Mouse (Mus musculus) midbrain, embryonic 13.5 days (tissue): ENCODE measurements around the gene Pigm. TPM values are rescaled to one million over a fixed set of nuclear protein-coding genes. Genes with fewer than 3 reads are reported as not detected.

Experiments used
- ATAC-seq: fragments of 200-750 bp; cut with Nextera tagmentation; 2 replicates; pipeline ENCODE4 v1.8.0; 2017; ENCODE audit warnings: mild to moderate bottlenecking, moderate TSS enrichment, moderate library complexity
- H3K27ac ChIP-seq: fragments of 300-500 bp; sonication (generic); 2 replicates; pipeline ENCODE4 v1.5.1; 2015; ENCODE audit warnings: inconsistent platforms, mild to moderate bottlenecking, moderate library complexity
- H3K27me3 ChIP-seq: fragments of 300-500 bp; sonication (generic); 2 replicates; pipeline ENCODE4 v1.6.1; 2015; ENCODE audit warnings: mild to moderate bottlenecking, inconsistent platforms
- H3K36me3 ChIP-seq: fragments of 300-500 bp; sonication (generic); 2 replicates; pipeline ENCODE4 v1.6.1; 2015; ENCODE audit warnings: mild to moderate bottlenecking, inconsistent platforms
- H3K4me1 ChIP-seq: fragments of 300-500 bp; sonication (generic); replicated peaks from 2 replicates; pipeline ENCODE4 v1.6.1; 2015; ENCODE audit warnings: inconsistent platforms
- H3K4me2 ChIP-seq: fragments of 300-500 bp; sonication (generic); replicated peaks from 2 replicates; pipeline ENCODE4 v1.6.1; 2015; ENCODE audit warnings: moderate library complexity, mild to moderate bottlenecking, inconsistent platforms
- H3K4me3 ChIP-seq: fragments of 300-500 bp; sonication (generic); replicated peaks from 2 replicates; pipeline ENCODE4 v1.5.1; 2015; ENCODE audit warnings: mild to moderate bottlenecking, inconsistent platforms
- H3K9ac ChIP-seq: fragments of 300-500 bp; sonication (generic); replicated peaks from 2 replicates; pipeline ENCODE4 v1.6.1; 2015; ENCODE audit warnings: mild to moderate bottlenecking, inconsistent platforms
- H3K9me3 ChIP-seq: fragments of 300-500 bp; sonication (generic); 2 replicates; pipeline ENCODE4 v1.6.1; 2016; ENCODE audit warnings: mild to moderate bottlenecking, inconsistent platforms
- WGBS: fragments of 180-500 bp; shearing (Covaris S2); methylation state at CpG from one replicate; pipeline ENCODE4 v1.1.7; 2015; 5-methylcytosine and 5-hydroxymethylcytosine counted together
- polyA plus RNA-seq: library from polyadenylated mRNA; unstranded; fragments of >200 nt; fragmentation: Nextera tagmentation; extraction: Ambion mirVana; gene quantifications from 2 replicates; pipeline ENCODE4 v1.2.1, GENCODE M21; 2015

Pigm gene
- polyA plus RNA-seq, 1 experiment from 2014 or later = 4.9 TPM

DNA sequence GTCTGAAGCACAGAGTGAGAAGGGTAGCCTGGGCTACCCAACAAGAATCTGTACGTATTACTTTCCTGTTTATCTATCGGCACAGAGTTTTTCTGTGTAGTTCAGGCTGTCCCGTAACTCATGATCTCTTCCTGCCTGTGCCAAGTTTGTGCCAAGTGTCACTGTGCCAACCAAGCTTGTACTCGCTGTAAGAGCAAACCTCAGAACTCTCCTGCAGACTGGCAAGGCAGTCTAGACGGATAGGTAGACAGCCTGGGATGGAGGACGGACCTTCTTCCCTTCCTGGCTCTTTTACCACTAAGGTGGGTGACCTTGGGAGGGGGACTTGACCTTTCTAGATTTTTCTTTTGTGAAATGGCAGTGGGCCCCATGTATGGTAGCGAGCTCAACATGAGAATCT lies 38.7 kb downstream of the Pigm start:
- no peaks in the 10 kb centered on the region for H3K27me3 ChIP-seq
- ATAC-seq = no peak
- no peaks in the 10 kb centered on the region for H3K36me3 ChIP-seq
- H3K27ac ChIP-seq = no peak overlapping the region
- H3K9ac ChIP-seq = no peak overlapping the region
- H3K4me3 ChIP-seq = no peak overlapping the region
- WGBS = 82% methylated on average over 7 of the region's 7 CpGs
- H3K9me3 ChIP-seq = no peaks in the 10 kb centered on the region
- no peak overlapping the region for H3K4me2 ChIP-seq
- 0 out of 2 replicates have a peak, but pooled peaks cover 5% of the 10 kb centered on the region for H3K4me1 ChIP-seq

DNA sequence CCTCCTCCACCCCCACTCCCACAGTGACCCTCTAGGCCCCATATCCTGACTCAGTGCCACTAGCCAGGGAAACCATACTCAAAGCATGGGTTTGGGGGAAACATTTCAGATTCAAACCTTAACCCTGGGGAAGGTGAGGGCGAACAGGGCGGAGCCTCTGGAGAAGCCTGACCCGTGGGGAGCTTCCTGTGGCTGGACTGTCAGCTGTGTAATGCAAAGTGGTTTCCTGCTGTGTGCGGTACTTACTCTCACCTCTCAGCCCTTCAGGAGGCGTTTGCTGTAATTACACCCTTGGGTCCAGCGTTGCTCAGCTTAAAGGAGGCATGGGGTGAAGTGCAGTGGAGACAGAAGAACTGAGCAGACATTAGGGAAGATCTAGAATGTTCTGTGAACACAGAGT lies 41.8 kb downstream of the Pigm start:
- no peak overlapping the region for H3K9ac ChIP-seq
- H3K4me3 ChIP-seq = no peak overlapping the region
- 0 out of 2 replicates have a peak, but pooled peaks have one; percentile 40 for ATAC-seq
- no peaks in the 10 kb centered on the region for H3K27me3 ChIP-seq
- 14% methylated on average over 6 of the region's 6 CpGs for WGBS
- H3K4me2 ChIP-seq = no peak overlapping the region
- no peaks in the 10 kb centered on the region; the same call in 1 of the 2 replicates for H3K9me3 ChIP-seq
- H3K36me3 ChIP-seq = no peaks in the 10 kb centered on the region
- 0 out of 2 replicates have a peak, but pooled peaks cover 5% of the 10 kb centered on the region for H3K4me1 ChIP-seq
- H3K27ac ChIP-seq = no peak overlapping the region

DNA sequence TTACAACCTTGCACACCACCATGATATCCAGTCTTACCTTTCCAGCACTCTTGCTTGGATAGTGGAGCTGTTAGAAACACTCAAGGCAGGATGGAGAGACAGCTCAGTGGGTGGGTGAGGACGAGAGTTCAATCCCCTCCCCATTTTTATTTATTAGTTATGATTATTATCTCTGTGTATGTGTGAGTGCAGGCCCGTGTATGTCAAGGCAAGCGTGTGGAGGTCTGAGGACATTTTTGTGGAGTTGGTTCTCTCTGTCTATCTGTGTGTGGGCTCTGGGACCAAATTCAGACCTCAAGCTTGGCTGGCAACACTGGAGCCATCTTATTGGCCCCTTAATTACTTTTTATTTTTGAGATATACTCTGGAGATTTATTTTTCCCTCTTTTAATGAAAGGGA lies 42.3 kb downstream of the Pigm start:
- no peak for ATAC-seq
- Histone ChIP-seq H3K4me3 (no peak overlapping the region), H3K4me2 (no peak overlapping the region), H3K9ac (no peak overlapping the region), H3K4me1 (0 out of 2 replicates have a peak, but pooled peaks cover 5% of the 10 kb centered on the region), H3K27me3 (no peaks in the 10 kb centered on the region), H3K27ac (no peak overlapping the region), H3K36me3 (no peaks in the 10 kb centered on the region), H3K9me3 (no peaks in the 10 kb centered on the region; the same call in 1 of the 2 replicates)
- WGBS = 75% methylated on average over 3 of the region's 3 CpGs

DNA sequence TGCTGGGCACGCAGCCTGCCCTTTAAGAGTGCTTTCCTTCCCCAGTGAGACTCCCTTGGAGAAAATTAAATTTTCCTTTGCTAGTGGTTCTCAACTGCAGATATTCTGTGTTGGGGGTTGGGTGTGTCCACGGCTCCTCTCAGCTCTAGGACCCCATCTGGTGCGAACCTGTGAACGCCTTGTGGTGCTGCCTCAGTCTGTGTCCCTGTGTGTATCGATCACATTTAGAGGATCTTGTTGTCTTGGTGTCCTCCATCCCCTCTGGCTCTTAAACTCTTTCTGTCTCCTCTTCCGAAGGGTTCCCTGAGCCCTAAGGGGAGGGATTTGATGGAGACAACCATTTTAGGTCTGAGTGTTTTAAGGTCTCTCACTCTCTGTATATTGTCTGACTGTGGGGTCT lies 43.8 kb downstream of the Pigm start:
- Histone ChIP-seq H3K27ac (no peak overlapping the region), H3K36me3 (no peaks in the 10 kb centered on the region), H3K27me3 (no peaks in the 10 kb centered on the region), H3K4me1 (0 out of 2 replicates have a peak, but pooled peaks cover 5% of the 10 kb centered on the region), H3K4me2 (no peak overlapping the region), H3K9me3 (no peaks in the 10 kb centered on the region; the same call in 1 of the 2 replicates), H3K4me3 (no peak overlapping the region), H3K9ac (no peak overlapping the region)
- ATAC-seq = no peak
- WGBS = 88% methylated on average over 6 of the region's 6 CpGs

DNA sequence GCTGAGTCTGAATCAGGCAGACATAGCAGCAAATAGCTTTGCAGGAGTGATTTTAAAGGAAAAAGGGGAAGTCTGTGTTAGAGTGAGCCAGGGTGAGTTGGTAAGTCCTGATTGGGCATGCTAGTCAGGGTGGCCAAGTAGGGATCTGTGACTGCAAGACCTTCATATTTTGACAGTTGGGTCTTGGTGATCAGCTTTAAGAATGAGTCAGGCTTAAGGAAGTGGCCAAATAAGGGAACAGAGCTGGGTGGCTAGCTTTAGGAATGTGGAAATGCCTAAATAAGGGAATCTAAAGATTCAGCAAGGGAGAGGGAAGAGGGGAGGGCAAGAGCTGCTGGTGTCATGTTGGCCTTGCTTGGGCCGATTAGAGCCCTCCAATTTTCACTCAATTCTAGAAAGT lies 47.0 kb downstream of the Pigm start:
- no peaks in the 10 kb centered on the region for H3K4me1 ChIP-seq
- no peaks in the 10 kb centered on the region for H3K36me3 ChIP-seq
- no peak overlapping the region for H3K9ac ChIP-seq
- H3K4me2 ChIP-seq = no peak overlapping the region
- 62% methylated on average over 1 of the region's 1 CpGs for WGBS
- no peak overlapping the region for H3K27ac ChIP-seq
- no peaks in the 10 kb centered on the region for H3K27me3 ChIP-seq
- H3K9me3 ChIP-seq = no peaks in the 10 kb centered on the region; the same call in 1 of the 2 replicates
- no peak overlapping the region for H3K4me3 ChIP-seq
- no peak for ATAC-seq

- 52% methylated on average over 1 of the region's 1 CpGs for WGBS
- no peak for ATAC-seq
These were observed 50.1 kb downstream of the Pigm start for GRCm38 (mm10) chr1:172426419-172426818.

GRCm38 (mm10) chr1:172427841-172428240 lies 51.5 kb downstream of the Pigm start:
- H3K4me1 ChIP-seq = no peaks in the 10 kb centered on the region
- H3K4me2 ChIP-seq = no peak overlapping the region
- WGBS = 92% methylated on average over 3 of the region's 3 CpGs
- no peaks in the 10 kb centered on the region for H3K36me3 ChIP-seq
- ATAC-seq = no peak
- H3K9ac ChIP-seq = no peak overlapping the region
- no peak overlapping the region for H3K27ac ChIP-seq
- H3K9me3 ChIP-seq = no peaks in the 10 kb centered on the region
- H3K27me3 ChIP-seq = 0 out of 2 replicates have a peak, but pooled peaks cover 3% of the 10 kb centered on the region
- H3K4me3 ChIP-seq = no peak overlapping the region

More at GRCm38 (mm10) chr1:172426419-172426818, 50.1 kb downstream of the Pigm start:
- Histone ChIP-seq H3K9ac (no peak overlapping the region), H3K4me2 (no peak overlapping the region), H3K27me3 (0 out of 2 replicates have a peak, but pooled peaks cover 3% of the 10 kb centered on the region), H3K4me1 (no peaks in the 10 kb centered on the region), H3K27ac (no peak overlapping the region), H3K36me3 (no peaks in the 10 kb centered on the region), H3K4me3 (no peak overlapping the region), H3K9me3 (no peaks in the 10 kb centered on the region)

DNA sequence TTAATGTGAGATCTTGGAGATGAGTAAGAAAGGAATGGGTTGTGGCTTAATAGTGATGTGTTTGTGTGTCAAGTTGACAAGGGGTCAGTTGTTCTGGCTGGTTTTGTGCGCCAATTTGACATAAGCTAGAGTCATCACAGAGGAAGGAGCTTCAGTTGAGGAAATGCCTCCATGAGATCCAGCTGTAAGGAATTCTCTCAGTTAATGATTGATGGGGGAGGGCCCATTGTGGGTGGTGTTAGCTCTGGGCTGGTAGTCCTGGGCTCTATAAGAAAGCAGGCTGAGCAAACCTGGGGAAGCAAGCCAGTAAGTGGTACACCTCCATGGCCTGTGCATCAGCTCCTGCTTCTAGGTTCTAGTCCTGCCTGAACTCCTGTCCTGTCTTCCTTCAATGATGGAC lies 52.3 kb downstream of the Pigm start:
- no peak overlapping the region for H3K9ac ChIP-seq
- H3K4me3 ChIP-seq = no peak overlapping the region
- no peak for ATAC-seq
- H3K36me3 ChIP-seq = no peaks in the 10 kb centered on the region
- H3K27me3 ChIP-seq = 0 out of 2 replicates have a peak, but pooled peaks cover 3% of the 10 kb centered on the region
- no peak overlapping the region for H3K27ac ChIP-seq
- no peak overlapping the region for H3K4me2 ChIP-seq
- no peaks in the 10 kb centered on the region for H3K9me3 ChIP-seq
- WGBS = 94% methylated on average over 1 of the region's 1 CpGs
- no peaks in the 10 kb centered on the region for H3K4me1 ChIP-seq

DNA sequence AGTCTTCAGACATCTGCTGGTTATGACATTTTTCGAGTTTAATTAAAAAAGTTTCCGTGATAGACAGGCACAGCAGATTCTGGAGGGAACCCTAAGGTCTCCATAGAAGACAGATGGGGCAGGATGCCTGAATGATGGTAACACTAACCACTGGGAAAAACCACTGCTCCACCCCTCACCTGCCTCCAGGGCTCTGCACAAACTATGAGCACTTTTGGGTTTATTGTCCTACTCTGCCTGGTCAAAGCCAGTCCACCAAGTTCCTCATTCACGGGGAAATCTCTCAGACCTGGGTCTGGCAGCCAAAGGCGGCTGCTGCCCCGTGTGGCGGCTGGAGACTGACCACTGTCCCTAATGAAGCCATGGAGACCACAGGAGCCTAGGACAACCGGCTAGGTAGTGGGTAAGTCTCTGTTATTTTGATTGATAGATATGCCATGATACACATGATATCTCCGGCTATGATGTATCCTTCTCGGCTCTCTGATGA lies 54.4 kb downstream of the Pigm start:
- no peaks in the 10 kb centered on the region for H3K36me3 ChIP-seq
- H3K27ac ChIP-seq = no peak overlapping the region
- H3K9me3 ChIP-seq = no peaks in the 10 kb centered on the region
- no peaks in the 10 kb centered on the region for H3K4me1 ChIP-seq
- H3K27me3 ChIP-seq = 0 out of 2 replicates have a peak, but pooled peaks cover 3% of the 10 kb centered on the region
- no peak overlapping the region for H3K4me2 ChIP-seq
- no peak for ATAC-seq
- H3K9ac ChIP-seq = no peak overlapping the region
- H3K4me3 ChIP-seq = no peak overlapping the region
- WGBS = 61% methylated on average over 9 of the region's 9 CpGs

DNA sequence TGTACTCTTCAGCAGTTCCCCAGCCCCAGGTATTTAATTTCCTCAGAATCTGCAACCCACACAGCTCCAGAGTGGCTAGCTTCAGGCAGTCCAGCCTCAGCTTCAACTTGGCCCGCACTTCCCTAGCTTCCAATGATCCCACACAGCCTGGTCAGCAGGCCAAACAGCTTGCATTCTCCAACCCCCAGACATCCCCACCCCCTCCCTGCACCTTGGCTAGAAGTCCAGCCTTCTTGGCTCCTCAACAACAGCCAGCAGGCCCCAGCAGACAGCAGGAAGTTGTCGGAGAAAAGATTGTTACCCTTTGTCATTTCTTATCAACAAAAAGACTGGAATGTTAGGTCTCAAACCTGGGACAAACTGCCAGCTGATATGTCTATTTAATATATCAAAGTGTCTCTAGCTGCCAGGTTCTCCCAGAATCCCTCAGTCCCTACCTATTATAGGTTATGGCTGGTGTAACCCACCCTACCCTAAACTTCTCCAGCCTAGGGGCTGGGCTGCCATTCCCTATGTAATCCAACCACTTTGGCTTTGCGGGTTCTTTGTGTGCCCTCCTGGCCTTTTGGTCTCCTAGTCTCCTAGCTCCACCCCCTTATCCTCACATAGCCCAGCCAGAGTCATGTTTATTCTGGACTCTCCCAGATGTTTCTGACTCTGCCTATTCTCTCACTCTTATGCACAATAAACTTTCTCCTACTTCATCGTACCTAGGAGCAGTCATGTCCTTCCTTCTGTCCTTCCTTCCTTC lies 55.7 kb downstream of the Pigm start:
- Histone ChIP-seq H3K9ac (no peak overlapping the region), H3K27ac (no peak overlapping the region), H3K4me2 (no peak overlapping the region), H3K9me3 (no peaks in the 10 kb centered on the region), H3K4me3 (no peak overlapping the region), H3K4me1 (no peaks in the 10 kb centered on the region), H3K27me3 (0 out of 2 replicates have a peak, but pooled peaks cover 3% of the 10 kb centered on the region), H3K36me3 (no peaks in the 10 kb centered on the region)
- ATAC-seq = no peak
- WGBS = 69% methylated on average over 4 of the region's 4 CpGs

DNA sequence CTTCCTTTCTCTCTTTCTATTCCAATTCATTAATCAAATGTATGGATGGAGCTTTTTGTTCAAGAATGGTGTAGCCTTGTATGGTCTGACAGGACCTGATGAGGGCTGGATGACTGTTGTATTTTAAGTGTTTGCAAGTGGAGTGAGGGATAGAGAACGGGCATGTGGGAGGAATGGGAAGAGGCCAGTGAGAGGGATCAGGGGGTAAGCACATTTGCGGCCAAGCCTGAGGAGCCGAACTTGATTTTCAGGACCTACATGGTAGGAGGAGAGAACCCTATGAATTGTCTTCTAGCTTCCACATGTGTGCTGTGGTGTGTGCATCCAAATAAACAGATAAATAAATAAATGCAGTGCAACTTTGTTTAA lies 56.2 kb downstream of the Pigm start:
- no peak for ATAC-seq
- 0 out of 2 replicates have a peak, but pooled peaks cover 3% of the 10 kb centered on the region for H3K27me3 ChIP-seq
- no peaks in the 10 kb centered on the region for H3K36me3 ChIP-seq
- H3K4me3 ChIP-seq = no peak overlapping the region
- no peak overlapping the region for H3K9ac ChIP-seq
- H3K4me2 ChIP-seq = no peak overlapping the region
- no peak overlapping the region for H3K27ac ChIP-seq
- no peaks in the 10 kb centered on the region for H3K9me3 ChIP-seq
- WGBS = 92% methylated on average over 3 of the region's 3 CpGs
- no peaks in the 10 kb centered on the region for H3K4me1 ChIP-seq

DNA sequence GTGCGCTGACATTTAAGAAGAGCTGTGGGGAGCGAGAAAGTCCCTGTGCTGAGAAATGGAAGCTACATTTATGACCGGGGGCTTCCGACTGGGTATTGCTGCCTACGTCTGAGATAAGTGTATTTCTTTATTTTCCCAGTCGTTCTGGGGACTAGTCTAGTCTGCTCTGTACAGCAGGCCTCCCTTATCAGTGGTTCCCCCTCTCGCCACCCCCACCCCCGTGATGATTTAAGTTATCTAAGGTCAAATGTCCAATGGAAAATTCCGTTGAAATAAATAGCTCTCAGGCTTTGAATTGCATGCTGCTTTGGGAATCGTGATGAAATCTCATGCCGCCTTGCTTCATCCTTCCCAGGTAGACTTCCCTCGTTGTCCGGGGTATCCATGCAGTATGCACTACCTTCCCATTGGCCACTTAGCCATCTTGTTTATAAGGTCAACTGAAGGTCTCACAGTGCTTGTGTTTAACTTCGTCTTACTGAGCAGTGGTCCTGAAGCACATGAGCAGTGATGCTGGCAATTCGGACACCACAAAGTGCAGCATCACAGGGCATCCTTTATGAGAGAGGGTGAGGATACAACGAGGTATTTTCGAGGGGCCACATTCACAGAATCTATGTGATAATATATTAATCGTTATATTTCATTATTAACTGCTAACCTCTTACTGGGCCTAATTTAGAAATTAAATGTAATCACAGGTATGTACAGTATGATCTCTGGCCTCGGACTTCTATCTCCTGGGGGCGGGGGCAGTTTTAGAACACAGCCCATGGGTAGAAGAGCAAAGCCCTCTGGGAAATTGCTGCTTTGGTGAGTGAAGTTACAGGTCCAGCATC lies 56.9 kb downstream of the Pigm start:
- Histone ChIP-seq H3K4me3 (no peak overlapping the region), H3K36me3 (no peaks in the 10 kb centered on the region), H3K9me3 (no peaks in the 10 kb centered on the region), H3K9ac (no peak overlapping the region), H3K27me3 (0 out of 2 replicates have a peak, but pooled peaks cover 3% of the 10 kb centered on the region), H3K4me2 (no peak overlapping the region), H3K4me1 (no peaks in the 10 kb centered on the region), H3K27ac (no peak overlapping the region)
- no peak for ATAC-seq
- WGBS = 87% methylated on average over 20 of the region's 20 CpGs
